Mouse (Mus musculus) olfactory bulb, adult 2 months (tissue): ENCODE data around the gene Hcn2. TPM values are rescaled to one million over a fixed set of nuclear protein-coding genes. Genes with fewer than 3 reads are reported as not detected.
A peak's percentile ranks its signal among the peaks of the same experiment; 100 is the strongest.

ENCODE experiments used
- H3K27ac ChIP-seq: fragments of 200-500 bp; 2 replicates; pipeline ENCODE4 v1.5.1; 2012; ENCODE audit warnings: low read depth, low read length; ENCODE audit not compliant: insufficient read depth
- H3K4me1 ChIP-seq: fragments of 200-500 bp; 2 replicates; pipeline ENCODE4 v1.6.1; 2012; ENCODE audit warnings: low read length; ENCODE audit not compliant: control insufficient read depth, insufficient read depth
- H3K4me3 ChIP-seq: fragments of 200-500 bp; 2 replicates; pipeline ENCODE4 v1.5.1; 2012; ENCODE audit warnings: mild to moderate bottlenecking, low read depth, low read length, moderate library complexity; ENCODE audit not compliant: insufficient read depth
- CTCF ChIP-seq: fragments of 200-500 bp; IDR thresholded peaks from 2 replicates; pipeline ENCODE4 v1.5.1; 2012; ENCODE audit warnings: low read depth, mild to moderate bottlenecking, low read length, moderate library complexity; ENCODE audit not compliant: insufficient read depth
- POLR2A ChIP-seq: fragments of 200-500 bp; IDR thresholded peaks from 2 replicates; pipeline ENCODE4 v1.6.1; 2012; ENCODE audit warnings: mild to moderate bottlenecking, low read depth, low read length, moderate library complexity; ENCODE audit not compliant: insufficient read depth
- WGBS: fragments of 180-500 bp; shearing (Covaris S2); methylation state at CpG from one replicate; pipeline ENCODE4 v1.1.7; 2018; 5-methylcytosine and 5-hydroxymethylcytosine counted together
- polyA plus RNA-seq: library from polyadenylated mRNA; stranded (reverse); fragments of >200 nt; gene quantifications from 2 replicates; pipeline ENCODE4 v1.2.4, GENCODE M21; 2012; ENCODE audit warnings: low replicate concordance; ENCODE audit not compliant: missing spikeins, insufficient read depth, insufficient read length

Gene Hcn2
- polyA plus RNA-seq, 1 experiment = not detected

DNA sequence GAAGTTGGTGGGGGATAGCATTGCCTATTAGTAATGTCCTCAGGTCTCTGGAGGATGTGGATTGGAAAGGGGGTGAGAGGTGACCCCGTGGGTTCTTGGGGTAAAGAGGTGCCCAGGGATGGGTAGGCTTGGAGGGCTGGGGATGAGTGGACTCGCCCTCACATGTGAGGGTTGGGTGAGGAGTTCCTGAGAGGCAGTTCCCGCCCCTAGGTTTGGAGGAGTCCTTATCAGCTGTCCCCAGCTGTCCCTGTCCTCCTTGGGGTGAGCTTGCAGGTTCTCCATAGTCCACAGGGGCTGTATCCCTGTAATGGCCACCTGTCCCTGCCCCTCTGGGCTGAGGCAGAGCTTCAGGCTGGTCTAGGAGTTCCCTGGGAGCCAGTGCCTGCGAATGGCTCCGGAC lies 10.5 kb upstream of the Hcn2 start:
- H3K4me3 ChIP-seq = peak overlapping the region; percentile 87; the same call in 1 of the 2 replicates
- H3K4me1 ChIP-seq = peaks cover 38% of the 10 kb centered on the region
- no peak overlapping the region for H3K27ac ChIP-seq
- TF ChIP-seq CTCF = no peak
- no peak for TF ChIP-seq POLR2A
- 68% methylated on average over 5 of the region's 5 CpGs for WGBS

- Histone ChIP-seq H3K27ac (no peak overlapping the region), H3K4me1 (peaks cover 38% of the 10 kb centered on the region), H3K4me3 (peak overlapping the region; percentile 87)
- WGBS = 38% methylated on average over 5 of the region's 5 CpGs
- TF ChIP-seq CTCF = no peak
- no peak for TF ChIP-seq POLR2A
These were observed 9.9 kb upstream of the Hcn2 start for GRCm38 (mm10) chr10:79706406-79707094.

DNA sequence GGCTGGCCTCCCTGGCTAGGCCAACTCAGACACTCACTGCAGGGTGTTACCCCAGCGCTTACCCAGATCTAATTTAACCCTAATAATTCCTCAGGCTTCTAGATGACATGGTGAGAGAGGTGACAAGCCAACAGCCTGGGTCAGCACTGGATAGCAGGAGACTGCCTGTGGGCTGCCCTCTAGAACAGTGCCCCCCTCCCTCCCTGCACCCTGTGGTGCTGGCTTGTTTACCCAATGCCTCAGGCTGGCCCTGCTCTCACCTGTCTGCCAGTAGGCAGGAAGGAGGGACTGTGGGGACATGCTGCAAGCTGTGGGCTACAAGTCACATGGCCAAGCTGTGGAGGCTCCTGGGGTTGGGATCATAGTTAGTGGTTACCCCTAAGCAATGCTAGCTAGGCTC lies 9.3 kb upstream of the Hcn2 start:
- Histone ChIP-seq H3K27ac (peak overlapping the region; percentile 11; the same call in 1 of the 2 replicates), H3K4me1 (peaks cover 38% of the 10 kb centered on the region), H3K4me3 (peak overlapping the region; percentile 87; the same call in 1 of the 2 replicates)
- 56% methylated on average over 1 of the region's 1 CpGs for WGBS
- TF ChIP-seq POLR2A (no peak), CTCF (no peak)

DNA sequence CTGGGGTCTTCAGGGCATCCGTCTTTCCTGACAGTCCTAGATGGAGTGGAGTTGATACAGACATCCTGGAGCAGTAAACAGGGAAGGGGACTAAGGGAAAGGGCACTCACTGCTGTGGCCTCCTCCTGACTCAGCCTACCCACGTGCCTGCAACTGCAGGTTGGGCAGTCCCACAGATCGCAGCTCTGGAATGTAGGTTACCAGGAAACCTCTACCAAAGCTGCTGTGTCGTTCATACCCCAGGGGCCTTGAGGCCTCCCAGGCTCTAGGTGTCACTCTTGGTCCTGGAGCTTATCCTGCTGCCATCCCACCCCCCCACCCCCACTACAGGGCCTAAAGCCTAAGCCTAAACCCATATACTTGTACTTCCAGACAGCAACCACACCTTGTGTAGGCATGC lies 8.7 kb upstream of the Hcn2 start:
- Histone ChIP-seq H3K4me3 (no peak overlapping the region), H3K27ac (no peak overlapping the region)

GRCm38 (mm10) chr10:79708668-79709067 lies 7.8 kb upstream of the Hcn2 start:
- peaks cover 40% of the 10 kb centered on the region for H3K4me1 ChIP-seq
- H3K27ac ChIP-seq = no peak overlapping the region
- H3K4me3 ChIP-seq = 0 out of 2 replicates have a peak overlapping the region, but pooled peaks have one; percentile 1
- WGBS = 80% methylated on average over 21 of the region's 21 CpGs
- TF ChIP-seq CTCF = no peak
- no peak for TF ChIP-seq POLR2A

More for the DNA sequence above, 8.7 kb upstream of the Hcn2 start:
- H3K4me1 ChIP-seq = peaks cover 39% of the 10 kb centered on the region
- TF ChIP-seq CTCF = no peak
- TF ChIP-seq POLR2A = no peak
- 35% methylated on average over 4 of the region's 4 CpGs for WGBS

DNA sequence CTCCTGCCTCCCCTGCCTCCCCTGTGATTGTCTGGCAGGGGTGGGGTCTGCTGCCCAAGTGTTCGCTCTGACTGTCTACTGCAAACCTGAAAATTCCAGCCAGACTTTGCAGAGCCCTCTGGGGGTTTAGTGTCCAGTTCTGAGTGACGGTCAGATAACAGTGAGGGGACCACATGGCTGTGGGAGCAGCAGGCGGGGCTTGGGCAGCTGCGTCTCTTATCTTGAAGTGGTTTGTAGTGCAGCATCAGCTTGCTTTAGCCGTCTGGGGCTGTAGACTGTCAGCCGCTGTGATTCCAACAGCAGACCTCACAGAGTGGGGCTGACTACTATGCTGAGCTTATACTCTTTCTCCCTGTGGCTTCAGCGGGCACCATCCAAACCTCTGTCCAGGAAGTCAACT lies 7.1 kb upstream of the Hcn2 start:
- no peak overlapping the region for H3K27ac ChIP-seq
- H3K4me1 ChIP-seq = peaks cover 40% of the 10 kb centered on the region
- H3K4me3 ChIP-seq = no peak overlapping the region
- TF ChIP-seq CTCF = no peak
- TF ChIP-seq POLR2A = no peak
- WGBS = 77% methylated on average over 7 of the region's 7 CpGs

GRCm38 (mm10) chr10:79712029-79712428 lies 4.4 kb upstream of the Hcn2 start:
- Histone ChIP-seq H3K27ac (no peak overlapping the region), H3K4me1 (peaks cover 31% of the 10 kb centered on the region), H3K4me3 (no peak overlapping the region)
- WGBS = 85% methylated on average over 1 of the region's 1 CpGs
- TF ChIP-seq POLR2A (no peak), CTCF (no peak)

- no peak for TF ChIP-seq POLR2A
- TF ChIP-seq CTCF = peak; percentile 39; the same call in 1 of the 2 replicates
These were observed 3.8 kb upstream of the Hcn2 start for GRCm38 (mm10) chr10:79712499-79713126.

DNA sequence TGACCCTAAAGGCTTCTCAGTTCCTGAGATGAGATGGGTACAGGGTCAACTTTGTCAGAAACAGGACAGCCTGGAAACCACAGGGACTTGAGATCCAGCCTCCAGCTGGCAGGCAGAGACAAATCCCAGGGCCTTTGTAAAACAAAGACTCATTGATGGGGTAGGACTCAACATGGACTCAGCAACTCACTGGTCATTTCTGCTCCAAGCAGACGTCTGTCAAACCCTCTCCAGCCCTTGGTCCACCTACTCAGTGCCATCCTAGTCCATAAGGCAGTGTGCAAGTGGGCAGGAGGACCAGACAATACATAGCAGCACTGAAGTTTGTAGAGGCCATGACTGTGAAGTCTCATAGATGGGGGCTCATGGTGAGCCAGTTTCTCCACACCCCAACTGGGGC lies 3.3 kb upstream of the Hcn2 start:
- H3K4me1 ChIP-seq = peaks cover 28% of the 10 kb centered on the region
- 24% methylated on average over 1 of the region's 1 CpGs for WGBS
- H3K27ac ChIP-seq = peak overlapping the region; percentile 15; the same call in 1 of the 2 replicates
- TF ChIP-seq POLR2A (no peak), CTCF (no peak)
- no peak overlapping the region for H3K4me3 ChIP-seq

More at GRCm38 (mm10) chr10:79712499-79713126, 3.8 kb upstream of the Hcn2 start:
- peaks cover 25% of the 10 kb centered on the region for H3K4me1 ChIP-seq
- WGBS = 11% methylated on average over 4 of the region's 6 CpGs
- H3K27ac ChIP-seq = no peak overlapping the region
- H3K4me3 ChIP-seq = no peak overlapping the region
